Mouse (Mus musculus): Measurements from ENCODE around the gene Fbxw2. TPM values are rescaled to one million over a fixed set of nuclear protein-coding genes. Genes with fewer than 3 reads are reported as not detected.
"Not testable (repeated sequence)": the region's sequence is repeated elsewhere in the genome, so short reads cannot be mapped to it uniquely, and the experiment has no call there.

Fbxw2 gene
- polyA plus RNA-seq, 1 experiment from 2014 or later, result 74.5 TPM

DNA sequence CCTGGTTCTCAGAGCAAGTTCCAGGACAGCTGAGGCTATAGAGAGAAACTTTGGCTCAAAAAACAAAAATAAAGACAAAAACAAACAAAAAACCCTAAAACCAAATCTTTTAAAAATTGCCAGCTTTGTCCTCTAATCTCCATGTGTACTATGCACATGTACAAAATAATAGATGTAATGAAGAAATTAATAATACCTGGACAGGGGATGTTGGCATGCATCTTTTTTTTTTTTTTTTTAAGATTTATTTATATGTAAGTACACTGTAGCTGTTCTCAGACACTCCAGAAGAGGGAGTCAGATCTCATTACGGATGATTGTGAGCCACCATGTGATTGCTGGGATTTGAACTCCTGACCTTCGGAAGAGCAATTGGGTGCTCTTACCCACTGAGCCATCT lies 33.6 kb downstream of the Fbxw2 start:
- H3K4me1 ChIP-seq (ENCODE audit: control insufficient read depth, insufficient read depth, low read length); H3K9ac ChIP-seq (ENCODE audit: low read length); H3K27me3 ChIP-seq (ENCODE audit: control insufficient read depth, insufficient read depth, low read length); H3K27ac ChIP-seq (ENCODE audit: low read length); H3K4me3 ChIP-seq (replicated peaks; ENCODE audit: low read length); H3K4me2 ChIP-seq (ENCODE audit: low read depth, low read length); H3K9me3 ChIP-seq (replicated peaks; ENCODE audit: control insufficient read depth, low read length); ATAC-seq (ENCODE audit: insufficient read depth, low FRiP score); H3K36me3 ChIP-seq (ENCODE audit: control insufficient read depth, insufficient read depth, low read length): not testable (repeated sequence)
- 91% methylated on average over 2 of the region's 2 CpGs for WGBS

DNA sequence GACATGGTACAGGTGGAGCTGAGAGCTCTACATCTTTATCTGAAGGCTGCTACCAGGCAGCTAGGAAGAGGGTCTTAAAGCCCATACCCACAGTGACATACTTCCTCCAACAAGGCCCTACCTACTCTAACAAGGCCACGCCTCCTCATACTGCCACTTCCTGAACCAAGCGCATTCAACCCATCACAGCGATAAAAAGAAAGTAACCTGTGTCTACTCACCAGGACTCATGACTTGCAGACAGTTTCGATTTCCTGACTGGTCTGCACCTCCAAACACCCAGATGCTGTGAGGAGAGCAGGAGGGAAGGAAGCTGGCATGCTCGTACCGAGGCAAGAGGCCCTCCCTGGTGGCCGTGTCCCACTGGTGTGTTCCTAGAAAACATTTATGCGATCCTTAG lies 35.8 kb downstream of the Fbxw2 start:
- H3K36me3 ChIP-seq (ENCODE audit: control insufficient read depth, insufficient read depth, low read length), result 0 out of 2 replicates have a peak, but pooled peaks cover 3% of the 10 kb centered on the region
- 87% methylated on average over 8 of the region's 8 CpGs for WGBS

DNA sequence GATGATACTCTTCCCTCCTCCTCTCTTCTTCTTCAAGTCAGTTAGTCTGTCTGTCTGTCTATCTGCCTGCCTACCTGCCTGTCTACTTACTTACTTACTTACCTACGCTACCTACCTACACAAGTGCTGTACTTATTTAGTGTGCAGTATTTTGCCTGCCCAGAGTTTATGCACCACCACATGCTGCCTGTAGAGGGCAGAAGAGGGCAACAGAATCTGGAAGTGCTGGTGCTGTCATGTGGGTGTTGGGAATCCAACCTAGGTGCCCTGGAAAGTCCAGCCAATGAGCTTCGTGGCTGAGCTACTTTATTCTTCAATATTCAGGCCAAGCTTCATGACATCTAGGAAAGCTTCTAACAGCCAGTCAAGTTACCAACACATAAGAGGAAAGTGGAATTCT lies 42.0 kb downstream of the Fbxw2 start:
- 81% methylated on average over 2 of the region's 2 CpGs for WGBS
- H3K4me2 ChIP-seq (ENCODE audit: low read depth, low read length), result no peak overlapping the region
- H3K27ac ChIP-seq (ENCODE audit: low read length), result no peak overlapping the region
- no peaks in the 10 kb centered on the region for H3K9me3 ChIP-seq (replicated peaks; ENCODE audit: control insufficient read depth, low read length)
- ATAC-seq (ENCODE audit: insufficient read depth, low FRiP score), result no peak
- peaks cover 22% of the 10 kb centered on the region for H3K36me3 ChIP-seq (ENCODE audit: control insufficient read depth, insufficient read depth, low read length)
- H3K9ac ChIP-seq (ENCODE audit: low read length), result no peak overlapping the region
- H3K4me3 ChIP-seq (replicated peaks; ENCODE audit: low read length), result no peak overlapping the region
- no peaks in the 10 kb centered on the region for H3K27me3 ChIP-seq (ENCODE audit: control insufficient read depth, insufficient read depth, low read length)
- H3K4me1 ChIP-seq (ENCODE audit: control insufficient read depth, insufficient read depth, low read length), result no peaks in the 10 kb centered on the region

More for the DNA sequence above, 35.8 kb downstream of the Fbxw2 start:
- H3K27ac ChIP-seq (ENCODE audit: low read length), result no peak overlapping the region
- H3K9ac ChIP-seq (ENCODE audit: low read length), result no peak overlapping the region
- no peak overlapping the region for H3K4me2 ChIP-seq (ENCODE audit: low read depth, low read length)
- no peaks in the 10 kb centered on the region for H3K27me3 ChIP-seq (ENCODE audit: control insufficient read depth, insufficient read depth, low read length)
- no peaks in the 10 kb centered on the region for H3K4me1 ChIP-seq (ENCODE audit: control insufficient read depth, insufficient read depth, low read length)
- ATAC-seq (ENCODE audit: insufficient read depth, low FRiP score), result no peak
- no peaks in the 10 kb centered on the region for H3K9me3 ChIP-seq (replicated peaks; ENCODE audit: control insufficient read depth, low read length)
- H3K4me3 ChIP-seq (replicated peaks; ENCODE audit: low read length), result no peak overlapping the region

DNA sequence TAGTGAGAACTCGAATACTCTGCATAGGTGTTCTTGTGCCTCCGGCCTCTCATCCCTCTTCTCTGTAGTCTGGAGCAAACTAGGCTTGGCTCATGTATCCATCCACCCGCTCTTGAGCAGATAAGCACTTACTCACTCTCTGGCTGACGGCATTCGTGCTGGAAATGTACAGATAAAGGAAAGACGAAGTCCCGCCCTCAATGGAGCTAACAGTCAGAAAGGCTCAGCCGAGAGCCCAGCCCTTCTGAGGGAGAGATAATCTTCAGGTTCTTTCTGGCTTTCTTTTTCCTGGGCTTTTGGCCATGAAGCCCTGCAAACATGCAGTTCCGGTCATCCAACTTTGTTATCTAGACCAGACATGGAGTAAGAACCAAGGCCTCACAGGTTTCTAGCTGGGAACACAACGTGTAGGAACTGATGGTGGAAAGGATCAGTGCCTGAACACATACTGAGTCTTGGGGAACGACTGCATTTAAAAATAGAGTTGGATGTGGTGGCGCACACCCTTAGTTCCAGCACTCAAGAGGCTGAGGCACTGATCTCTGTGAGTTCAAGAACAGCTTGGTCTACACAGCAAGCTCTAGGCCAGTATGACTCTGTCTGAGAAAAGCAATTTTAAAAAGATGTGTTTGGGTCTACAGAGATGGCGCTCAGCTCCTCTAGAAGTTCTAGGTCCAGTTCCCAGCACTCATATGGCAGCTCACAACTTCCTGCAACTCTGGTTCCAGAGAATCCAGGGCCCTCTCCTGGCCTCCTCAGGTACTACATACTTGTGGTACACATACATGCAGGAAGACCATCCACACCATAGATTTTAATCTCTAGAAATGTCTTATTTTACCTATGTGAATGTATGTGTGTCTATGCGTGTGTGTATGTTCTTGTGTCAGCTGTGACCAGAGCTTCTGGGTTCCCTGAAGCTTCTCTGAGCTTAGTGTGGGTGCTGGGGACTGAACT lies 42.8 kb downstream of the Fbxw2 start:
- Histone ChIP-seq H3K27me3 (ENCODE audit: control insufficient read depth, insufficient read depth, low read length) (no peaks in the 10 kb centered on the region), H3K9ac (ENCODE audit: low read length) (no peak overlapping the region), H3K4me2 (ENCODE audit: low read depth, low read length) (no peak overlapping the region), H3K4me3 (replicated peaks; ENCODE audit: low read length) (no peak overlapping the region), H3K36me3 (ENCODE audit: control insufficient read depth, insufficient read depth, low read length) (peaks cover 22% of the 10 kb centered on the region), H3K4me1 (ENCODE audit: control insufficient read depth, insufficient read depth, low read length) (no peaks in the 10 kb centered on the region), H3K27ac (ENCODE audit: low read length) (peak overlapping the region; percentile 52; the same call in 1 of the 2 replicates), H3K9me3 (replicated peaks; ENCODE audit: control insufficient read depth, low read length) (no peaks in the 10 kb centered on the region)
- WGBS, result 75% methylated on average over 14 of the region's 14 CpGs
- ATAC-seq (ENCODE audit: insufficient read depth, low FRiP score), result peak; percentile 85

DNA sequence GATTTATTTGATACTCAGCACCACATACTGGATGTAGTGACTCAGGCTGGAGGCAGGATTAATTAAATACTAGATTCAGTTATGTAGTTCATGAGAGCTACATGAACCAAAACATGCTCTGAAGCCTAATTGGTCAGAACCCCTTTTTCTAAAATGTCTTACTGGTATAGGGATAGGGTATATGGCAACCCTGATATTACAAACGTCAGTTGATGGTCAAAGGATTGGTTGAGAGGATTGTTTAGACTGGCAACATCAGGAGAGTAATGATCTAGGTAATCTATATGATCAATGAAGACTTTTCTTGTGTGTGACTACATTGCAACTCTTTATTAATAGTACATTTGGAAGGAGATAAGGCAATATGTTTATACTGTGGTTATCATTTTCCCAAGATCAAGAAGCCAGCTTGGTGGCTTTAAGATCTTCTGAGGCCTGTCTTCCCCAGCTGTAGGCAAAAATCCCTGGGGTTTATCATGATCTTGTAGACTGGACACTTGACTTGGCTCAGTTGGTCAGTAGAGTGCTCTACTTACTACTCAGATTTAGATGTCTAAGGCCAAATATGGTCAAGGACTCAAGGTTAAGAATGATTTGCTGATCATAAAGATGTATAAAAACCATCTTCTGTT lies 48.8 kb downstream of the Fbxw2 start:
- no peak for ATAC-seq (ENCODE audit: insufficient read depth, low FRiP score)
- Histone ChIP-seq H3K27ac (ENCODE audit: low read length) (no peak overlapping the region), H3K4me2 (ENCODE audit: low read depth, low read length) (no peak overlapping the region; the same call in 1 of the 2 replicates), H3K9me3 (replicated peaks; ENCODE audit: control insufficient read depth, low read length) (no peaks in the 10 kb centered on the region), H3K27me3 (ENCODE audit: control insufficient read depth, insufficient read depth, low read length) (no peaks in the 10 kb centered on the region), H3K36me3 (ENCODE audit: control insufficient read depth, insufficient read depth, low read length) (peaks cover 37% of the 10 kb centered on the region), H3K4me3 (replicated peaks; ENCODE audit: low read length) (0 out of 2 replicates have a peak overlapping the region, but pooled peaks have one; percentile 2), H3K9ac (ENCODE audit: low read length) (no peak overlapping the region), H3K4me1 (ENCODE audit: control insufficient read depth, insufficient read depth, low read length) (peaks cover 37% of the 10 kb centered on the region)
- WGBS, result 39% methylated on average over 1 of the region's 1 CpGs

DNA sequence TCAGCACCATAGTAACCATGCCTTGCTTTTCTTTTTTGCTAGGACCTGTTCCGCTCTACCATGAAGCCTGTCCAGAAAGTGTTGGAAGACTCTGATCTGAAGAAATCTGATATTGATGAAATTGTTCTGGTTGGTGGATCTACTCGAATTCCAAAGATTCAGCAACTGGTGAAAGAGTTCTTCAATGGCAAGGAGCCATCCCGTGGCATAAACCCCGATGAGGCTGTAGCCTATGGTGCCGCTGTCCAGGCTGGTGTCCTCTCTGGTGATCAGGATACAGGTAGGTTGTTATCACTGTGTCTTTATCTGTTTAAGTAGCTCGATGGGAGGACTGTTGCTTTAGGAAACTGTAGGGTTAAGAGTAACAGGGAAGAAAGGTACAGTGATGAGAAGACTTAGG lies 51.6 kb downstream of the Fbxw2 start:
- peaks cover 32% of the 10 kb centered on the region for H3K36me3 ChIP-seq (ENCODE audit: control insufficient read depth, insufficient read depth, low read length)

DNA sequence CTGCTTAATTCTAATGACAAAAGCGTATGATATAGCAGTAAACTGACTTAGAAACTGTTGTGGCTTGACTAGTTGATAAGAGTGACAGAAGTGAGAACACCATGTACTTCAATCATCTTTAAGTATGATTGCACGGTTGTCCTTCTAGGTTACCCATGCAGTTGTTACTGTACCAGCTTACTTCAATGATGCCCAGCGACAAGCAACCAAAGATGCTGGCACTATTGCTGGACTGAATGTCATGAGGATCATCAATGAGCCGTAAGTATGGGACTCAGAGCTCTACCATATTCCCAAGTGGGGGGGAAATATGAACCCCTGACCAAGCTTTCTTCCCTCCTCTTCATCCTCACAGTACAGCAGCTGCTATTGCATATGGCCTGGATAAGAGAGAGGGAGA lies 52.4 kb downstream of the Fbxw2 start:
- no peak for ATAC-seq (ENCODE audit: insufficient read depth, low FRiP score)
- Histone ChIP-seq H3K27me3 (ENCODE audit: control insufficient read depth, insufficient read depth, low read length) (no peaks in the 10 kb centered on the region), H3K9me3 (replicated peaks; ENCODE audit: control insufficient read depth, low read length) (no peaks in the 10 kb centered on the region), H3K4me1 (ENCODE audit: control insufficient read depth, insufficient read depth, low read length) (peaks cover 41% of the 10 kb centered on the region), H3K36me3 (ENCODE audit: control insufficient read depth, insufficient read depth, low read length) (peaks cover 30% of the 10 kb centered on the region), H3K27ac (ENCODE audit: low read length) (no peak overlapping the region), H3K9ac (ENCODE audit: low read length) (peak overlapping the region; percentile 97; the same call in 1 of the 2 replicates), H3K4me2 (ENCODE audit: low read depth, low read length) (peak overlapping the region; percentile 81), H3K4me3 (replicated peaks; ENCODE audit: low read length) (peak overlapping the region; percentile 90)
- 84% methylated on average over 4 of the region's 4 CpGs for WGBS

More for the DNA sequence above, 51.6 kb downstream of the Fbxw2 start:
- no peaks in the 10 kb centered on the region for H3K9me3 ChIP-seq (replicated peaks; ENCODE audit: control insufficient read depth, low read length)
- peaks cover 41% of the 10 kb centered on the region for H3K4me1 ChIP-seq (ENCODE audit: control insufficient read depth, insufficient read depth, low read length)
- no peaks in the 10 kb centered on the region for H3K27me3 ChIP-seq (ENCODE audit: control insufficient read depth, insufficient read depth, low read length)
- 84% methylated on average over 6 of the region's 6 CpGs for WGBS
- peak overlapping the region; percentile 90 for H3K4me3 ChIP-seq (replicated peaks; ENCODE audit: low read length)
- peak overlapping the region; percentile 46; the same call in 1 of the 2 replicates for H3K9ac ChIP-seq (ENCODE audit: low read length)
- no peak for ATAC-seq (ENCODE audit: insufficient read depth, low FRiP score)
- H3K27ac ChIP-seq (ENCODE audit: low read length), result no peak overlapping the region
- peak overlapping the region; percentile 81 for H3K4me2 ChIP-seq (ENCODE audit: low read depth, low read length)

DNA sequence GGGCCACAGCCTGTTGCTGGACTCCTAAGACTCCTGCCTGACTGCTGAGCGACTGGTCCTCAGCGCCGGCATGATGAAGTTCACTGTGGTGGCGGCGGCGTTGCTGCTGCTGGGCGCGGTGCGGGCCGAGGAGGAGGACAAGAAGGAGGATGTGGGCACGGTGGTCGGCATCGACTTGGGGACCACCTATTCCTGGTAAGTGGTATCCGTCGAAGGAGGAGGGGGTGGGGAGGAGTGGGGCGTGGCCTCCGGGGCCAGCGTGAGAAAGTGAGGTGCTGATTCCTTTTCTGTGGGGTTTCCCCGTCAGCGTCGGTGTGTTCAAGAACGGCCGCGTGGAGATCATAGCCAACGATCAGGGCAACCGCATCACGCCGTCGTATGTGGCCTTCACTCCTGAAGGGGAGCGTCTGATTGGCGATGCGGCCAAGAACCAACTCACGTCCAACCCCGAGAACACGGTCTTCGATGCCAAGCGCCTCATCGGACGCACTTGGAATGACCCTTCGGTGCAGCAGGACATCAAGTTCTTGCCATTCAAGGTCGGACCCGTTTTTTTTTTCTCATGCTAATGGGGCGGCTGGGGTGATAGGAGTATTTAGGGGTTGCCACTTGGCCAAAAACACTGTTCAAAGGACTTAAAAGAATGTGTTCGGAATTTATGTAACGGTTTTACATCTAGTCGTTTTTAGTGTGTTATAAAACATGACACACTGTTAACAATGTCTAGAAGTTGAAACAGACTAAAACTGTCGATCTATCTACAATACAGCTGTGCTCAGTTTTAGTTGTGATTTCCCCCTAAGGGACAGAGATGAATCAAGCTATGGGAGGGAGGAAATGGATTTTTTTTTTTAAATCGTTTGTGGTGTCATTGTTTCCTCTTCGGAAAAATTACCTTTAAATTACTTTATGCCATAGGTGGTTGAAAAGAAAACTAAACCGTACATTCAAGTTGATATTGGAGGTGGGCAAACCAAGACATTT lies 53.6 kb downstream of the Fbxw2 start:
- H3K4me2 ChIP-seq (ENCODE audit: low read depth, low read length), result peak overlapping the region; percentile 81
- H3K27ac ChIP-seq (ENCODE audit: low read length), result peak overlapping the region; percentile 90
- no peaks in the 10 kb centered on the region for H3K27me3 ChIP-seq (ENCODE audit: control insufficient read depth, insufficient read depth, low read length)
- peak overlapping the region; percentile 97 for H3K9ac ChIP-seq (ENCODE audit: low read length)
- 2% methylated on average over 50 of the region's 50 CpGs for WGBS
- H3K36me3 ChIP-seq (ENCODE audit: control insufficient read depth, insufficient read depth, low read length), result peaks cover 30% of the 10 kb centered on the region
- peak overlapping the region; percentile 90 for H3K4me3 ChIP-seq (replicated peaks; ENCODE audit: low read length)
- no peak; the same call in 1 of the 2 replicates for ATAC-seq (ENCODE audit: insufficient read depth, low FRiP score)
- H3K4me1 ChIP-seq (ENCODE audit: control insufficient read depth, insufficient read depth, low read length), result peaks cover 41% of the 10 kb centered on the region
- no peaks in the 10 kb centered on the region for H3K9me3 ChIP-seq (replicated peaks; ENCODE audit: control insufficient read depth, low read length)

All from stomach, embryonic 16.5 days (tissue).